Mouse (Mus musculus): ENCODE measurements around the gene Gfy.

DNA sequence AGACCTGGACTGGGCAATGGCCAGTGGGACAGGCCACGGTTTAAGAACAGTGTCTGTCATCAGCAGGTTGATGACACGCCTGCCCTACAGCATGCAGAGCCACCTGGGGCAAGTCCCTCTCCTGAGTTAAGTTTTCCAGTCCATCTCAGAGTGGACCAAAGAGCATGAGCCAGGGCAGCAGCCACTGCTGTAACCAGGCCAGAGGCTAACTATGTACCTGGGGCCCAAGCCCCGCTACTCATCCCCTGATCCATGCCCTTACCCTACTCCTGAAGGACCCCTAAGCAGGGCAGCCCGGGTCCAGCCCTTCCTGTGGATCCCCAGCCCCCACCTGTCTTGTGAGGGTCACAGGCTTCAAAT is 16.8 kb upstream of the Gfy start:
- no peak for TF ChIP-seq CTCF (IDR thresholded peaks at IDR 0.05; ENCODE audit: insufficient read depth, low read depth, low read length)
- TF ChIP-seq POLR2A (IDR thresholded peaks at IDR 0.05; ENCODE audit: insufficient read depth, low read depth, low read length), result no peak
